Mouse (Mus musculus) small intestine, adult 2 months (tissue): ENCODE measurements around the gene Ptges3.

Experiments
- CTCF ChIP-seq: fragments of 200-500 bp; IDR thresholded peaks from 2 replicates; pipeline ENCODE4 v1.5.1; 2012; ENCODE audit warnings: low read depth, mild to moderate bottlenecking, control low read depth, inconsistent platforms, low read length, moderate library complexity, mixed read lengths; ENCODE audit not compliant: insufficient replicate concordance, insufficient read length; ENCODE audit errors: extremely low read depth
- POLR2A ChIP-seq: fragments of 200-500 bp; IDR thresholded peaks from 2 replicates; pipeline ENCODE4 v1.6.1; 2012; ENCODE audit warnings: low read depth, mild to moderate bottlenecking, control low read depth, inconsistent platforms, low read length, moderate library complexity

DNA sequence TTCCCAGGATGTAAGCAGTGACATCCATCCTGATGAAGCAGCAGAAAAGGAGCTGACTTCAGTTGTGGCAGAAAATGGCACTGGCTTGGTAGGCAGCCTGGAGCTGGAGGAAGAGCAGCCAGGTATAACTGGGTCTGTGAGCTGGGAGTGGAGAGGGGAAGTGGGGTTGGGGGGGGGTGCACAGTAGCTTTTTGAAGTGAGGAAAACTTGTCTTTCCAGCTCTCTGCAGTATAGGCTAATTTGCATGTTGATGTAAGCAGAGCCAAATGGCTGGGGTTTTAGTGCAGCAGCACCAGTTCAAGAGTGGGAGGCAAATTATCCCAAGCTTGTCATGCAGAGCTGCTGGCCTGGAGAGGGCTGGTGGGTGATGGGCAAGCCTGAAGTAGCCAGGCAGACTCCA lies 52.5 kb downstream of the Ptges3 start:
- TF ChIP-seq CTCF (no peak), POLR2A (no peak)
